Mouse (Mus musculus) megakaryocyte, embryonic 14.5 days (primary cell): ENCODE results near the gene Slc25a29. TPM values are rescaled to one million over a fixed set of nuclear protein-coding genes. Genes with fewer than 3 reads are reported as not detected.

ENCODE experiments used
- H3K27me3 ChIP-seq: replicated peaks from 2 replicates; pipeline ENCODE3; 2012; ENCODE audit warnings: inconsistent platforms
- H3K36me3 ChIP-seq: replicated peaks from 2 replicates; pipeline ENCODE3; 2012; ENCODE audit warnings: low read length, inconsistent platforms, mixed read lengths
- H3K4me1 ChIP-seq: 2 replicates; pipeline ENCODE4 v1.6.1; 2012; ENCODE audit warnings: inconsistent platforms
- H3K4me3 ChIP-seq: replicated peaks from 2 replicates; pipeline ENCODE3; 2012; ENCODE audit warnings: moderate library complexity, mild to moderate bottlenecking, inconsistent platforms
- H3K9me3 ChIP-seq: 2 replicates; pipeline ENCODE4 v1.6.1; 2012; ENCODE audit warnings: inconsistent platforms
- FLI1 ChIP-seq: IDR thresholded peaks from 2 replicates; pipeline ENCODE4 v1.6.1; 2012; ENCODE audit warnings: low read length, inconsistent platforms, mixed read lengths
- GATA1 ChIP-seq: IDR thresholded peaks from 3 replicates; pipeline ENCODE4 v1.6.1; 2012; ENCODE audit warnings: mixed read lengths, low read length, inconsistent platforms, borderline replicate concordance
- polyA plus RNA-seq: library from polyadenylated mRNA; stranded (reverse); fragments of >175 nt; gene quantifications from 2 replicates; pipeline ENCODE4 v1.2.3, GENCODE M21; 2012; ENCODE audit warnings: low replicate concordance; ENCODE audit not compliant: insufficient read depth

The Slc25a29 gene
- polyA plus RNA-seq, 1 experiment: 1.5 TPM

DNA sequence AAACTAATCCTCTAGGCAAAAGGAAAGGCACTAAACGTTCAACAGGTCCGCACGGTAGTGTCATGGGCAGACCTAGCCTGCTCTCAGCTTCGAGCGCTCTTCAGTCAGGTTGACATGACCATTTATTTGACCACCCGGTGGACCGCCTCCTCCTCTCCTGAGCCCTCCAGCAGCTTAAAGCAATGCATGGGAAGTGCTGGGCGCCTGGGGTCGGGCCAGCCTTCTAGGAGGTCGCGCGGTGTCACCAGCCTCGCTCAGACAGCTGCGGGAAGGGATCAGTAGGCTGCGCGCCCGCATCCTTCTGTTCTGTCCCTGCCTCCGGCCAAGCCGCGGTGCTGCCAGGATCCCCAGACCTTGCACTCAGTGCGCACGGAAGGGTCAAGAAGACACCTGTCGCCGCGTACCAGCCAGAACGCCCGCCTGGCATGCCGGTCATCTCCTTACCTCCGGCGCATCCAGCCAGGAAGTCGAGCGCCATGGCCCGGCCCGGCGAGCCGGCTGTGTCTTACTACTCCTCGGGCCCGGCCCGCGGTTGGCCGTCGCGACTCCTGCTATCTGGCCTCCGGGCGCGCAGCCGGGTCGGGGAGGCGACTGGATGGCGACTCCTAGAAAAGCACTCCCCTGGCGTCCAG is 359 bp downstream of the Slc25a29 start:
- TF ChIP-seq GATA1 (no peak), FLI1 (no peak)
- peak overlapping the region; percentile 94 for H3K4me3 ChIP-seq
- H3K36me3 ChIP-seq: peaks cover 14% of the 10 kb centered on the region
- peaks cover 6% of the 10 kb centered on the region for H3K27me3 ChIP-seq
- no peaks in the 10 kb centered on the region for H3K9me3 ChIP-seq
- peaks cover 71% of the 10 kb centered on the region for H3K4me1 ChIP-seq

DNA sequence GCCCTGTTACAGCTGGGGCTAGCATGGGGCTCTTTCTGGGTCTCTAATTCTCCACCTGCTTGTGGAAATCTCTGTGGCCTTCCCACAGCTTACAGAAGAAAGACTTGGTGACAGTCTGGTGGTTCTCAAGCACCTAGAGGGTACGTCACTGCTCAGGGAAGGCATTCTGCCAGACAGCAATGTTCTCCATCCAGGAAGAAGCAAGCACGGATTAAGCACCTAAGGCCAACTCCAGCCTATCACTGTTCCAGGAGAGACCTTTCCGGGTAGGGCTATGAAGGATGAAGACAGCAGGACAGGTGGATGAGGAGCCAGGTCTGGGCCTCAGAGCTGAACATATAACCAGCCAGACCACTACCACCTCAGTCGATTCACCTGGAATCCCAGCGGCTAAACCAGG is 897 bp downstream of the Slc25a29 start:
- Histone ChIP-seq H3K4me3 (peak overlapping the region; percentile 94), H3K27me3 (peaks cover 6% of the 10 kb centered on the region), H3K9me3 (no peaks in the 10 kb centered on the region), H3K36me3 (peaks cover 15% of the 10 kb centered on the region), H3K4me1 (peaks cover 71% of the 10 kb centered on the region)
- TF ChIP-seq GATA1 (no peak), FLI1 (no peak)

DNA sequence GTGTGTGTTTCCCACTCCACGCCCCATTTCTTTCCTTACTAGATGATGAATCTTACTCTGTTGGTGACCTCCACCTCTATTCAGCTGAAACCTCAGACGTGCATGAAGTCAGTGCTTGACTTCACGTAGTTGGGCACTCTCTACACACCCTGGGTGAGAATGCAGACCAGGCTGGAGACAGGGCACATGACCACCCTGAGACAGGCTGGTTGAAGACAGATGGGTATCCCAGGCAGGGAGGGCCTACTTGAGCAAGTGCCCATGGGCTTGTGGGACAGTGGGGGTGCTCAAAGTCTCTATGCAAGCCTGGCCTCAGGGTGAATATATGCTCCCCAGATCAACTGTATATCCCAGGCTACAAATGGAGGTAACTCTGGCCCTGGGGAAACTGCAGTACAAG is 1.3 kb downstream of the Slc25a29 start:
- TF ChIP-seq GATA1 (no peak), FLI1 (no peak)
- H3K27me3 ChIP-seq: peaks cover 6% of the 10 kb centered on the region
- H3K9me3 ChIP-seq: no peaks in the 10 kb centered on the region
- peaks cover 71% of the 10 kb centered on the region for H3K4me1 ChIP-seq
- H3K4me3 ChIP-seq: peak overlapping the region; percentile 47
- H3K36me3 ChIP-seq: peaks cover 17% of the 10 kb centered on the region

DNA sequence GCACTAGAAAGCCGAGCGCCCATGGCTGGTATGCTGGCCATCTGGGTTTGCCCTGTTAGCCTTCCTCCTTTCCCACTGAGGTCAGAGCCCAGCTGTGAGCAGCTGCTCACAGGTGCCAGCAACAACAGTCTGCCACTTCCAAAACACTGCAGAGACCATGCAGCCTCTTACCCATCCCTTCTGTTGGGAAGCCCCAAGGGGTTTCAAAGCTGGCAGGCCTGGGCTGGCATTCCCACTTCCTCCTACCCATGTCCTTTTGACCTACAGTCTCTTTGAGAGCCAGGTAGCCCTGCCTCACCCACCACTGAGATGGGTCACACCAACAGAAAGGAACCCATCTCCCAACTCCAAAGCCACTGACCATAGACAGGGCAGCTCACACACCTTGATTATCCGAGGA is 2.3 kb downstream of the Slc25a29 start:
- peaks cover 71% of the 10 kb centered on the region for H3K4me1 ChIP-seq
- H3K27me3 ChIP-seq: peaks cover 6% of the 10 kb centered on the region
- H3K4me3 ChIP-seq: no peak overlapping the region
- H3K9me3 ChIP-seq: no peaks in the 10 kb centered on the region
- no peak for TF ChIP-seq GATA1
- H3K36me3 ChIP-seq: peaks cover 18% of the 10 kb centered on the region

DNA sequence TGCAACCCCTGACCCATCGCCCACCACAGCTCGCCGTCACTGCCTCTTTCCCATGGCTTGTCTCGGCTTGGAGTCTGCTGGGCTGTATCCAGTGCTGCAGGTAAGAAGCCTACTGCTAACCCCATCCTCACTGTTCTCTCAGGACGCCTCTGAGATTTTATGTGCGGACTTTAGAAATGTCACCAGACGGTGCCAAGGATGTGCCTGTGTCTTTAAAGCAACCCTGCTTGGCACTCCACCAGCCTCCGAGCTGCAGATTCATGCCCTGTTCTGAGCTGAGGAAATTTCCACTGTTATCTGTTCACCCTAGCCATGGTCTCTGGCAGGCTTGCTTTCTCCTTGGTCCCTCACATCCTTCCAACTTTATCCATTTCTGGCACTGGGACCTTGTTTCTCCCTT is 2.8 kb downstream of the Slc25a29 start:
- H3K4me3 ChIP-seq: peak overlapping the region; percentile 33
- peaks cover 19% of the 10 kb centered on the region for H3K36me3 ChIP-seq
- TF ChIP-seq GATA1 (no peak), FLI1 (no peak)
- peaks cover 68% of the 10 kb centered on the region for H3K4me1 ChIP-seq
- H3K27me3 ChIP-seq: peaks cover 6% of the 10 kb centered on the region
- peaks cover 5% of the 10 kb centered on the region for H3K9me3 ChIP-seq

DNA sequence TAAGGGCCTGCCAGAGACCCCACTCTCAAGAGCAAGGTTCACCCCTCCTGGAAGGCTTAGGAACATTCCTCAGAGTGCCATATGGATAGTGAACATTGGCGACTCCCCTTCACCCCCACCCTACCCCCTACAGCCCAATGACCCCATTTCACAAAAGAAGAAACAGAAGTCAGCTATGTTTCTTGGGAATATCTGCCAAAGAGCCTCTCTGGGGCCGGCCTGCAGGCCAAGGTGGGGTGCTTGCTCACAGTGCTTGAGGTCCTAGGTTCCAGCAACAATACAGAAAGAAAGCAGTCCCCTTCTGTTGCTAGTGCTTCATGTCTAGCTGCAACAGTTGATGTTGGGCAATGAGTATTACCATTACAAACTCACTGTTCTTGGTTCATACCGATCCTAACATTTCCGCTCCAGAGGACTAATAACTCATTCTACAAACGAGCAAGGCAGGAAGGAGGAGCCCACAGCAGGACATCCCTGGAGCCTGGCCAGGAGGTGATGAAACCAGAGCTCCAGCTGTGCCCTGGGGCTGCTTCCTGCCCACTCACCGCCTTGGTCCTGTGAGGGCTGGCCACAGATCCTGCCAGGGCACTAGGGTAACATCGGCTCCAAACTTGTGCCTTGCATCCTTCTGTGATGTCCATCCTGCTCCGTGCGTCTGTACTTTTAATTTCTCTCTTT is 3.6 kb downstream of the Slc25a29 start:
- Histone ChIP-seq H3K9me3 (peaks cover 12% of the 10 kb centered on the region), H3K27me3 (peaks cover 6% of the 10 kb centered on the region), H3K4me1 (peaks cover 61% of the 10 kb centered on the region), H3K36me3 (peaks cover 25% of the 10 kb centered on the region), H3K4me3 (peak overlapping the region; percentile 71)
- TF ChIP-seq FLI1 (no peak), GATA1 (no peak)

DNA sequence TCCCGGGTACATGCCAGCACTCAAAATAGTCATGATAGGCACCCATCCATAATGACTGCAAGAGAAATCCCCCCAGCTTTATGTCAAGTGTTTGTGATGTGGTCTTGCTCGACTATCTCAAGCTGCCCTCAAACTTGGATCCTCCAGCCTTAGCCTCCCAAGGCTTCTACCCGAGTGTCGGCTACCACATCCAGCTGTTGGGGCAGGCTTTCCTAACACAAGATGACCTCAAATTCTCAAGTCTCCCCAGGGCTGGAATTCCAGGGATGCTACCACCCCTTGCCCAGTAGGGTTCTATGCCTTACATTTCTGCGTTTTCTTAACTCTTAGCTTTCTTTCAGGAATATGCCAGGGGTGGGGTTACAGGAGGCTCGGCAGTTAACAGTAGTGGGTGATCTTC is 5.3 kb downstream of the Slc25a29 start:
- Histone ChIP-seq H3K36me3 (peaks cover 38% of the 10 kb centered on the region), H3K27me3 (peaks cover 6% of the 10 kb centered on the region), H3K9me3 (peaks cover 19% of the 10 kb centered on the region), H3K4me1 (peaks cover 47% of the 10 kb centered on the region), H3K4me3 (no peak overlapping the region)
- TF ChIP-seq GATA1 (no peak), FLI1 (no peak)

DNA sequence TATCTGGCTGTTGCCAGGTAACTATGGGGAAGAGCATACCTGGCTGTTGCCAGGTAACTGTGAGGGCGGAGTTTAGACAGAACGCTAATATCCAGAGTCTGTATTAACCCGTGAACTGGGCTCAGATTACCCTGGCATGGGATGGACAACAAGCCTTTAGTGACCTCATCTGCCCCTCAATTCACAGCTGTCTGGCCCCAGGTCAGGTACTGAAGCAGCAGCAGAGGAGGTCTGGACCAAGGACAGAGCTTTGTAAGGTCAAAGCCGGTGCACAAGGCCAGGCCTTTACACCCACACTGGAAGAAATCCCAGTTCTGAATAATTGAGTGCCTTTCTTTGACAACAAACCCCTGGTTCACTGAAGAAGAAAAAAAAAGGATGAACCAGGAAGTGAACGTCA is 6.0 kb downstream of the Slc25a29 start:
- Histone ChIP-seq H3K4me1 (peaks cover 43% of the 10 kb centered on the region), H3K9me3 (peaks cover 19% of the 10 kb centered on the region), H3K27me3 (peaks cover 3% of the 10 kb centered on the region), H3K4me3 (no peak overlapping the region), H3K36me3 (peaks cover 43% of the 10 kb centered on the region)
- TF ChIP-seq GATA1: no peak
- no peak for TF ChIP-seq FLI1

DNA sequence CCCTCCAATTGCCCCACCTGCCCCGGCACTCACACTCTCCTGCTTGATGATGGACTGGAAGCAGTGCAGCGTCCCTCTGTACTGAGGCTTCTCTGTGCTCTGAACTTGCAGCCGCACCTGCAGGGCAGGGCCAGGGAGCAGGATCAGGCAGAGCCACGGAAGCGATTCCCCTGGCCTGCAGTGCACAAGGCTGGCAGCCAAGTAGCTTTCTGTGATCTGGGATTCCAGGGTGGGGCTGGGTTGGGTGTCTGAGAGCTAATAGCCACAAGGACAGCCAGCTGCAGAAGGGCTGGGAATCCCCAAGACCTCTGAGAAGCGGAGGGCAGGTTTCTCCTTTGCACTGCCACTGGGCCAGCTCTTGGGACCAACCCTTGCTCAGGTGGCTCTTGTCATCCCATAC is 8.0 kb downstream of the Slc25a29 start:
- H3K4me3 ChIP-seq: peak overlapping the region; percentile 6
- TF ChIP-seq GATA1: no peak
- no peak for TF ChIP-seq FLI1
- peaks cover 43% of the 10 kb centered on the region for H3K36me3 ChIP-seq

DNA sequence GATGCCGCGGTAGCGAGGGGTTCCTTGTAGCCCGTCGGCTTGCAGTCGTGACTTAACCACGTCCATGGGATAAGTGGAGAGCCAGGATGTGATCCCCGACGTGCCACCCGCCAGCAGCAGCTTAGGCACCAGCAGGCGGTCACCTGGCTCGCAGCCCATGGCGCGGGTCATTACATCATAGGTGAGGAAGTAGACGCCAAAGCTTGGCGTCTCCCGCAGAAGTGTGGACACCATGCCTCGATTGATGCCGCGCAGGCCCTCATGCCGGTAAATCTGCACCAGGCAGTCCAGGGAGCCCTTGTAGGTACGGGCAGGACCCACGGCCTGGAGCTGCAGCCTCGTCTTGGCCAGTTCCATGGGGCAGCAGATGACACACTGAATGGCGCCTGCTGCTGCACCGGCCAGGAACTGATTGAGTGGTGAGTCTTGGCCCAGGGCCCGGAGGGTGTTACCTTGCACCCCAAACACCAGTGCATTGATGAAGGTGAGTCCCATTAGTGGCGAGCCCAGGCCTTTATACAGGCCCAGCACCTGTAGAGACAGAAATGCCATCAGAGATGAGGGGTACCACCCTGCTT is 8.6 kb downstream of the Slc25a29 start:
- Histone ChIP-seq H3K9me3 (peaks cover 19% of the 10 kb centered on the region), H3K4me1 (peaks cover 18% of the 10 kb centered on the region), H3K36me3 (peaks cover 46% of the 10 kb centered on the region), H3K4me3 (peak overlapping the region; percentile 42), H3K27me3 (no peaks in the 10 kb centered on the region)
- TF ChIP-seq GATA1 (no peak), FLI1 (no peak)

More for the DNA sequence above, 8.0 kb downstream of the Slc25a29 start:
- peaks cover 24% of the 10 kb centered on the region for H3K4me1 ChIP-seq
- H3K27me3 ChIP-seq: no peaks in the 10 kb centered on the region
- H3K9me3 ChIP-seq: peaks cover 19% of the 10 kb centered on the region
